Mouse (Mus musculus): Measurements from ENCODE around the gene Ifna6. TPM values are rescaled to one million over a fixed set of nuclear protein-coding genes. Genes with fewer than 3 reads are reported as not detected.

Ifna6 gene
- polyA plus RNA-seq, 1 experiment, result not detected

- H3K4me3 ChIP-seq (ENCODE audit: insufficient read depth, low read depth, low read length), result no peak overlapping the region
- H3K27me3 ChIP-seq (replicated peaks; ENCODE audit: control insufficient read depth, insufficient read depth, low read length), result no peaks in the 10 kb centered on the region
- TF ChIP-seq CTCF (conservative IDR thresholded peaks at IDR 0.05; ENCODE audit: insufficient read depth, insufficient read length, low read depth, low read length) (no peak), POLR2A (IDR thresholded peaks at IDR 0.05; ENCODE audit: low read depth, low read length) (no peak)
- no peaks in the 10 kb centered on the region for H3K4me1 ChIP-seq (ENCODE audit: control insufficient read depth, insufficient read depth, low read length)
- peak; percentile 5 for DNase-seq
- no peaks in the 10 kb centered on the region for H3K36me3 ChIP-seq (ENCODE audit: control insufficient read depth, insufficient read depth, low read length)
- H3K27ac ChIP-seq (ENCODE audit: insufficient read depth, low read depth, low read length), result no peak overlapping the region
- WGBS, result 32% methylated on average over 3 of the region's 3 CpGs
These were observed 11.6 kb downstream of the Ifna6 start for GRCm38 (mm10) chr4:88838828-88839227.

GRCm38 (mm10) chr4:88840058-88840457 lies 12.8 kb downstream of the Ifna6 start:
- TF ChIP-seq POLR2A (IDR thresholded peaks at IDR 0.05; ENCODE audit: low read depth, low read length) (no peak), CTCF (conservative IDR thresholded peaks at IDR 0.05; ENCODE audit: insufficient read depth, insufficient read length, low read depth, low read length) (no peak)
- DNase-seq, result no peak
- Histone ChIP-seq H3K27ac (ENCODE audit: insufficient read depth, low read depth, low read length) (no peak overlapping the region), H3K4me1 (ENCODE audit: control insufficient read depth, insufficient read depth, low read length) (no peaks in the 10 kb centered on the region), H3K27me3 (replicated peaks; ENCODE audit: control insufficient read depth, insufficient read depth, low read length) (no peaks in the 10 kb centered on the region), H3K4me3 (ENCODE audit: insufficient read depth, low read depth, low read length) (no peak overlapping the region), H3K36me3 (ENCODE audit: control insufficient read depth, insufficient read depth, low read length) (no peaks in the 10 kb centered on the region)
- 62% methylated on average over 3 of the region's 3 CpGs for WGBS

DNA sequence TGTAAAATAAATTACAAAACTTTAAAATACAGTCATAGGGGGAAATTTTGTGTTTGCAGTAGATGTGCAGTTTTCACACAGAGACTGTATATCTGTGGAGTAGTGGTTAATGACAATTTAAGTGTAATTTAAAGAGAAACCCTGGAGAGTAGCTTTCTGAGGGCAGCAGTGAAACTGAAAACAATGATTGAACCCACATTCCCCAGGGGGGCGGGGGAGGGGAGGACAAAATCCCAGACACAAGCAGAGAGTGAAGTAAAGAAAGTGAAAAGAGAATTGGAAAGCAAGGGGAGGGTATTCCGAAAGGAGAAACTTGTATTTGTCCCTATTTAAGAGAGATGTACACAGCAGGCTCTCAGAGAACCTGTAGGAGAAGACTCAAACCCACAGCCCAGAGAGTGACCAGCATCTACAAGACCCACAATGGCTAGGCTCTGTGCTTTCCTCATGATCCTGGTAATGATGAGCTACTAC lies 14.3 kb downstream of the Ifna6 start, which contains the start of gene Ifna4:
Ifna4 (plus strand) TSS at position 424 of the 474 bp plus-strand sequence.
- H3K27ac ChIP-seq (ENCODE audit: insufficient read depth, low read depth, low read length), result no peak within 1 kb of the TSS
- WGBS, result 62% methylated on average over 2 of the region's 2 CpGs
- no peaks in the 10 kb centered on the region for H3K4me1 ChIP-seq (ENCODE audit: control insufficient read depth, insufficient read depth, low read length)
- no peak for TF ChIP-seq POLR2A (IDR thresholded peaks at IDR 0.05; ENCODE audit: low read depth, low read length)
- TF ChIP-seq CTCF (conservative IDR thresholded peaks at IDR 0.05; ENCODE audit: insufficient read depth, insufficient read length, low read depth, low read length), result no peak
- H3K36me3 ChIP-seq (ENCODE audit: control insufficient read depth, insufficient read depth, low read length), result no peaks in the 10 kb centered on the region
- H3K27me3 ChIP-seq (replicated peaks; ENCODE audit: control insufficient read depth, insufficient read depth, low read length), result no peaks in the 10 kb centered on the region
- DNase-seq, result no peak
- no peak within 1 kb of the TSS for H3K4me3 ChIP-seq (ENCODE audit: insufficient read depth, low read depth, low read length)

GRCm38 (mm10) chr4:88845334-88845733 lies 18.1 kb downstream of the Ifna6 start:
- Histone ChIP-seq H3K27me3 (replicated peaks; ENCODE audit: control insufficient read depth, insufficient read depth, low read length) (no peaks in the 10 kb centered on the region), H3K27ac (ENCODE audit: insufficient read depth, low read depth, low read length) (no peak overlapping the region), H3K4me1 (ENCODE audit: control insufficient read depth, insufficient read depth, low read length) (no peaks in the 10 kb centered on the region), H3K36me3 (ENCODE audit: control insufficient read depth, insufficient read depth, low read length) (no peaks in the 10 kb centered on the region), H3K4me3 (ENCODE audit: insufficient read depth, low read depth, low read length) (no peak overlapping the region)
- 47% methylated on average over 2 of the region's 2 CpGs for WGBS
- DNase-seq, result no peak
- TF ChIP-seq CTCF (conservative IDR thresholded peaks at IDR 0.05; ENCODE audit: insufficient read depth, insufficient read length, low read depth, low read length) (no peak), POLR2A (IDR thresholded peaks at IDR 0.05; ENCODE audit: low read depth, low read length) (no peak)

DNA sequence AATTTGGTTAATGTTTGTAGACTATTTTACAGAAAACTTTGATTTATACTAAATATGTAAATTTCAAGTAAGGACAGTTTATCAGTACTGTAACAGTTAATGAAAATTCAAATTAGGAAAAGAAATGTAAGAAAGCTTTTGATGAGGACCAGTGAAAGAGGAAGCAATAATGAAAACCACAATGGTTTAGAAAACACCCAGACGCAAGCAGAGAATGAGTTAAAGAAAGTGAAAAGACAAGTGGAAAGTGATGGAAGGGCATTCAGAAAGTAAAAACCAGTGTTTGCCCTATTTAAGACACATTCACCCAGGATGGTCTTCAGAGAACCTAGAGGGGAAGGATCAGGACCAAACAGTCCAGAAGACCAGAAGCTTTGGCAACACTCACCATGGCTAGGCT lies 22.5 kb downstream of the Ifna6 start, which contains the start of gene Ifna1:
Ifna1 (plus strand) TSS at position 390 of the 400 bp plus-strand sequence.
- 75% methylated on average over 1 of the region's 1 CpGs for WGBS
- H3K27ac ChIP-seq (ENCODE audit: insufficient read depth, low read depth, low read length), result no peak within 1 kb of the TSS

DNA sequence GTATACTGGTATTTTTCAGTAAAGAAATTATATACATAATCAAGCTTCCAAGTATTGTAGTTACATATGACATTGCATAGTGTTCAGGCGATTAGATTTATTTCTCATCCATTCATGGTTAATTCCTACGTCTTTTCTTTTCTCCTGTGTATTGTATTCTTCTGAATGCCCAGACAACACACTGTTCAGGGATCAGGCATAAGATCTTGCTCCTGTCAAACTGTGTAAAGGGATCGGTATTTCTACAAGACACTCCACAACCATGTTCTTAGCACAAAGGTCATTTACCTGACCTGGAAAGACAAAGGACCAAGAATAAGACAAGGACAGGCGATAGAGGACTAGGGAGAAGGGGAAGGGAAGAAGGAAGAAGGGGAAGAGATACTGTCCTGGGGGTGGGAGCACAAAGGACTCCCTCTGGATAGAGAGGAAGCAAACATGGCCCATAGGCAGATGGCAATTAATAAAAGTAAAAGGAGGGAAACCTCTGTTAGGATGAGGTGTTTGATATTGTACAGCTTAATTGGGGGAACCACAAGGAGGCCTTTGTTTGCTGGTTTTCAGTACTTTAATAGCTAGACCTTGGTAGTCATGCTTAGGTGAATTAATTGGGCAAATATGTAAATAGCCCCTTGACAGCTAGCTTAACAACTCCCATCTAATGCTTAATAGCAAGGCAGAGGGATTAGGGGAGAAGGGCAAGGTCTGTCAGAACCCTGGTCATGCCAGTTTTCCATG lies 24.0 kb downstream of the Ifna6 start:
- no peaks in the 10 kb centered on the region for H3K36me3 ChIP-seq (ENCODE audit: control insufficient read depth, insufficient read depth, low read length)
- H3K4me1 ChIP-seq (ENCODE audit: control insufficient read depth, insufficient read depth, low read length), result no peaks in the 10 kb centered on the region
- no peak overlapping the region for H3K4me3 ChIP-seq (ENCODE audit: insufficient read depth, low read depth, low read length)
- WGBS, result 73% methylated on average over 4 of the region's 4 CpGs
- H3K27me3 ChIP-seq (replicated peaks; ENCODE audit: control insufficient read depth, insufficient read depth, low read length), result no peaks in the 10 kb centered on the region
- TF ChIP-seq CTCF (conservative IDR thresholded peaks at IDR 0.05; ENCODE audit: insufficient read depth, insufficient read length, low read depth, low read length), result no peak
- no peak for TF ChIP-seq POLR2A (IDR thresholded peaks at IDR 0.05; ENCODE audit: low read depth, low read length)
- no peak overlapping the region for H3K27ac ChIP-seq (ENCODE audit: insufficient read depth, low read depth, low read length)
- no peak for DNase-seq

More for the DNA sequence above, 22.5 kb downstream of the Ifna6 start, which contains the start of gene Ifna1:
- Histone ChIP-seq H3K4me3 (ENCODE audit: insufficient read depth, low read depth, low read length) (no peak within 1 kb of the TSS), H3K27me3 (replicated peaks; ENCODE audit: control insufficient read depth, insufficient read depth, low read length) (no peaks in the 10 kb centered on the region), H3K36me3 (ENCODE audit: control insufficient read depth, insufficient read depth, low read length) (no peaks in the 10 kb centered on the region), H3K4me1 (ENCODE audit: control insufficient read depth, insufficient read depth, low read length) (no peaks in the 10 kb centered on the region)
- no peak for DNase-seq
- no peak for TF ChIP-seq CTCF (conservative IDR thresholded peaks at IDR 0.05; ENCODE audit: insufficient read depth, insufficient read length, low read depth, low read length)
- no peak for TF ChIP-seq POLR2A (IDR thresholded peaks at IDR 0.05; ENCODE audit: low read depth, low read length)

GRCm38 (mm10) chr4:88859214-88859613 lies 32.0 kb downstream of the Ifna6 start:
- Histone ChIP-seq H3K27me3 (replicated peaks; ENCODE audit: control insufficient read depth, insufficient read depth, low read length) (no peaks in the 10 kb centered on the region), H3K4me1 (ENCODE audit: control insufficient read depth, insufficient read depth, low read length) (no peaks in the 10 kb centered on the region), H3K36me3 (ENCODE audit: control insufficient read depth, insufficient read depth, low read length) (no peaks in the 10 kb centered on the region), H3K27ac (ENCODE audit: insufficient read depth, low read depth, low read length) (no peak overlapping the region), H3K4me3 (ENCODE audit: insufficient read depth, low read depth, low read length) (no peak overlapping the region)
- TF ChIP-seq POLR2A (IDR thresholded peaks at IDR 0.05; ENCODE audit: low read depth, low read length) (no peak), CTCF (conservative IDR thresholded peaks at IDR 0.05; ENCODE audit: insufficient read depth, insufficient read length, low read depth, low read length) (no peak)
- DNase-seq, result no peak
